Mouse (Mus musculus): Measurements from ENCODE around the gene Crim1. TPM values are rescaled to one million over a fixed set of nuclear protein-coding genes. Genes with fewer than 3 reads are reported as not detected.

Crim1 gene
- polyA plus RNA-seq, 1 experiment from 2014 or later: 3.6 TPM

DNA sequence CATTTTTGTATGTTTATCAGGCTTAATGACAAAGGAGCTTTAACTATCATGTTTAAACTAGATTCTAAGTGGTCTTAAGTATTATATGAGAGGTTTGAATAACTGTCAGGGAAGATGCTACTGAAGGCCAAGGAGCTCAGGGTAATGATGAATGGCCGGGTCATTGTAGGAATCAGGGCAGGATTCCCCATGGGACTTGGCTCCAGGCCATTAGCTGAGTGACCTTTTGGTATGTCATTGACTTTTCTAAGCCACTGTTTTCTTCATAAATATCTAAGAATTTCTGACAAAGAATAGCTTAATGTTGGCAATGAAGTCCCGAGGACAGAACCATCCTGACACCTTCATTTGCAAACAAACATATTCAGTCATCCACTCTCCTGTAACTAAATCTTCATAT is 66.2 kb downstream of the Crim1 start:
- no peaks in the 10 kb centered on the region for H3K9me3 ChIP-seq (replicated peaks; ENCODE audit: control insufficient read depth, low read length)
- no peaks in the 10 kb centered on the region for H3K4me1 ChIP-seq (ENCODE audit: control insufficient read depth, insufficient read depth, low read length)
- H3K36me3 ChIP-seq (ENCODE audit: control insufficient read depth, insufficient read depth, low read length): no peaks in the 10 kb centered on the region
- no peak overlapping the region for H3K4me3 ChIP-seq (ENCODE audit: low read depth, low read length)
- 96% methylated on average over 2 of the region's 2 CpGs for WGBS
- DNase-seq (ENCODE audit: low spot score): no peak
- H3K27me3 ChIP-seq (replicated peaks; ENCODE audit: control insufficient read depth, insufficient read depth, low read length): no peaks in the 10 kb centered on the region
- ATAC-seq: no peak
- H3K4me2 ChIP-seq (ENCODE audit: low read length): no peak overlapping the region
- H3K9ac ChIP-seq (ENCODE audit: low read length): no peak overlapping the region
- H3K27ac ChIP-seq (ENCODE audit: low read depth, low read length): no peak overlapping the region

DNA sequence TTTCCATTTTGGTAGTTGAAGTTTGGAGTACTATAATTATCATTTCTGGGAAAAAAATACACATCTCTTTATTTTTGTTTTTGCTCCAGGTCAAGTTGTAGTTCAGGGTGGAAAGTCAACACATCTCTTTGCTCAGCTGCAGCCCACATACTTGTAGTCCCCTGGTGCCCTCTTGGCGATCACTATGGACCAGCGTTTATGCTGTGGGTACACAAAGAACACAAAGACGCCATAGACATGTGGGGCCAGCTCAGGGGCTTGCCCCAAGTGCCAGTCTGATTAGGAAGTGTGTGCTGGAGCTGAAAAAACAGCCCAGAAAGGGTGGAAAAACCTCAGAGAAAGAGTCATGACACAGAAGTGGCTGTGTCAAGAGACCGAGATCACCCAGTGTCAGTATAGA is 68.5 kb downstream of the Crim1 start:
- ATAC-seq (no peak), DNase-seq (ENCODE audit: low spot score) (no peak)
- Histone ChIP-seq H3K4me1 (ENCODE audit: control insufficient read depth, insufficient read depth, low read length) (peaks cover 11% of the 10 kb centered on the region), H3K4me2 (ENCODE audit: low read length) (no peak overlapping the region), H3K9ac (ENCODE audit: low read length) (no peak overlapping the region), H3K27me3 (replicated peaks; ENCODE audit: control insufficient read depth, insufficient read depth, low read length) (no peaks in the 10 kb centered on the region), H3K27ac (ENCODE audit: low read depth, low read length) (no peak overlapping the region), H3K36me3 (ENCODE audit: control insufficient read depth, insufficient read depth, low read length) (no peaks in the 10 kb centered on the region), H3K9me3 (replicated peaks; ENCODE audit: control insufficient read depth, low read length) (no peaks in the 10 kb centered on the region), H3K4me3 (ENCODE audit: low read depth, low read length) (no peak overlapping the region)
- WGBS: 61% methylated on average over 4 of the region's 4 CpGs

DNA sequence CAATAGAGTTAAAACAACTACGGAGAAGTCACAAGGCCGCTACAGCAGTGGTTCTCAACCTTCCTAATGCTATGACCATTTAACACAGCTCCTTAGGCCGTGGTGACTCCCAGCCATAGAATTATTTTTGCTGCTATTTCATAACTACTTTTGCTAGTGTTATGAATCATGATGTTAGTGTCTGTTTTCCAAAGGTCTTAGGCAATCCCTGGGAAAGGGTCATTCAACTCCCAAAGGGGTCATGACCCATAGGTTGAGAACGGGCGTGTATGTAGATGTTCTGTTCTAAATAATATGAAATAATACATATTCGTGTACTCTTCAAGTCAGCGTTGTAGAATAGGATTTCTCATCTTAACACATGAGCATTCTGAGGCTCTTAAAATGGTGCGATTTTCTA is 69.3 kb downstream of the Crim1 start:
- ATAC-seq: no peak
- H3K27me3 ChIP-seq (replicated peaks; ENCODE audit: control insufficient read depth, insufficient read depth, low read length): no peaks in the 10 kb centered on the region
- no peak overlapping the region for H3K9ac ChIP-seq (ENCODE audit: low read length)
- peaks cover 15% of the 10 kb centered on the region for H3K4me1 ChIP-seq (ENCODE audit: control insufficient read depth, insufficient read depth, low read length)
- H3K4me3 ChIP-seq (ENCODE audit: low read depth, low read length): no peak overlapping the region
- H3K9me3 ChIP-seq (replicated peaks; ENCODE audit: control insufficient read depth, low read length): no peaks in the 10 kb centered on the region
- H3K36me3 ChIP-seq (ENCODE audit: control insufficient read depth, insufficient read depth, low read length): no peaks in the 10 kb centered on the region
- no peak overlapping the region for H3K4me2 ChIP-seq (ENCODE audit: low read length)
- DNase-seq (ENCODE audit: low spot score): no peak
- WGBS: 95% methylated on average over 8 of the region's 8 CpGs
- H3K27ac ChIP-seq (ENCODE audit: low read depth, low read length): no peak overlapping the region

DNA sequence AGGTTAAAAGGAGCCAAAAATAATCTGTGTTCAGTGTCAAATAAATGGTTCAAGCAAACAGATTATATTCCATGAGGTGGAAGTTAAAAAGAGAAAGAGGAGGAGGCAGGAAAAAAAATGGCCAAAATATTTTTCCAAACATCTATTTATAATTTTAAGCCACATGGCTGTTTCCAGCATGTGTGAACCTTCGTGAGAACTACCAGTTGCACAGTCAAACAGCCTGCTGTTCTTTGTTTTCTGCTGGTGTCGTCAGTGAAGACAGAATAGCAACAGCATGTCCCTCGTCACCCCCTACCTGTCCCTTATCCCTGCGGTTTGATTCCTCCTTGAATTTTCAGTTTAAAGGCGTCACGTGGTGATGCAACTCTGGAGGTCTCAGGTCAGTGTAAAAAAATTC is 70.0 kb downstream of the Crim1 start:
- no peaks in the 10 kb centered on the region for H3K27me3 ChIP-seq (replicated peaks; ENCODE audit: control insufficient read depth, insufficient read depth, low read length)
- peaks cover 19% of the 10 kb centered on the region for H3K4me1 ChIP-seq (ENCODE audit: control insufficient read depth, insufficient read depth, low read length)
- no peak overlapping the region for H3K4me2 ChIP-seq (ENCODE audit: low read length)
- no peak for ATAC-seq
- no peak overlapping the region for H3K9ac ChIP-seq (ENCODE audit: low read length)
- no peaks in the 10 kb centered on the region for H3K36me3 ChIP-seq (ENCODE audit: control insufficient read depth, insufficient read depth, low read length)
- no peak for DNase-seq (ENCODE audit: low spot score)
- H3K9me3 ChIP-seq (replicated peaks; ENCODE audit: control insufficient read depth, low read length): no peaks in the 10 kb centered on the region
- whole genome bisulfite sequencing: 80% methylated on average over 6 of the region's 6 CpGs
- H3K4me3 ChIP-seq (ENCODE audit: low read depth, low read length): no peak overlapping the region
- no peak overlapping the region for H3K27ac ChIP-seq (ENCODE audit: low read depth, low read length)

DNA sequence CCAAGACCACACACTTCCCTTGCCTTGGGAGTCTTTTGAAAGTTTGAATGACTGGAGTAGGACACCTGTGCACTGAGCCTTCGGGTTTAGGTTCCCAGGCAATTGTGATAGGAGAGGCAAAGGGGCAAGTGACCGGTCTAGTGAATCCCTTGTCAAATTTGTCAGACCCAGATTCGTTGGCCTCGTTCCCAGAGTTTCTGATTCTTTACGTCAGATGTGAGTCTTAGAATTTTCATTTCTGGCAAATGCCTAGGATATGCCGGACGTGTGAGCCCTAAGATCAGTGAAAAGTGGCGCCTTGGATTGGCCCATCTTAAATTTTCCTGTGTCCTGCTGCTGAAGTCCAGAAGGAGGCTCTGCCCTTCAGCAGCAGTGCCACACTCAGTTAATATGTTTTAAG is 71.7 kb downstream of the Crim1 start:
- DNase-seq (ENCODE audit: low spot score): no peak
- peaks cover 24% of the 10 kb centered on the region for H3K4me1 ChIP-seq (ENCODE audit: control insufficient read depth, insufficient read depth, low read length)
- ATAC-seq: no peak
- H3K4me2 ChIP-seq (ENCODE audit: low read length): no peak overlapping the region
- H3K9ac ChIP-seq (ENCODE audit: low read length): no peak overlapping the region
- no peaks in the 10 kb centered on the region for H3K9me3 ChIP-seq (replicated peaks; ENCODE audit: control insufficient read depth, low read length)
- H3K27ac ChIP-seq (ENCODE audit: low read depth, low read length): 0 out of 2 replicates have a peak overlapping the region, but pooled peaks have one; percentile 9
- no peak overlapping the region for H3K4me3 ChIP-seq (ENCODE audit: low read depth, low read length)
- 78% methylated on average over 8 of the region's 8 CpGs for WGBS
- no peaks in the 10 kb centered on the region for H3K36me3 ChIP-seq (ENCODE audit: control insufficient read depth, insufficient read depth, low read length)
- H3K27me3 ChIP-seq (replicated peaks; ENCODE audit: control insufficient read depth, insufficient read depth, low read length): no peaks in the 10 kb centered on the region

DNA sequence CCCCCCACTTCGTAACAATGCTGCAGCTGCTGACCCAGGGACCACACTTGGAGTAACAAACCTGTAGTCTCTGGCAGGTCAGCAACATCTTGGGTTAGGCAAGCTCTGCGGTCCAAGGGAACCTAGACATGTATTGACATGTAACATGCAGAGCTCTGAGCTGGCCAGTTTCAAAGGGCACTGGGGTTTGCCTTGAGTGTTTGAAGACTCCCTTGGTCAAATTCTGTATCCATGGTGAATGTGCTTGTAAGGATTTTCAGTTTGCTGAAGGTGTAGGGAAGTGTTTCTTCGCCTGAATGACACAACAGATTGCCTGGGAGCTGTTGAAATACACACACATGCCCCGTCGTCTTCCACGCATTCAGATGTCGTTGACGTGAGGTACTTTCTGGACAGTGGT is 72.1 kb downstream of the Crim1 start:
- WGBS: 67% methylated on average over 8 of the region's 8 CpGs
- Histone ChIP-seq H3K9me3 (replicated peaks; ENCODE audit: control insufficient read depth, low read length) (no peaks in the 10 kb centered on the region), H3K27ac (ENCODE audit: low read depth, low read length) (0 out of 2 replicates have a peak overlapping the region, but pooled peaks have one; percentile 9), H3K9ac (ENCODE audit: low read length) (no peak overlapping the region), H3K4me3 (ENCODE audit: low read depth, low read length) (no peak overlapping the region), H3K27me3 (replicated peaks; ENCODE audit: control insufficient read depth, insufficient read depth, low read length) (no peaks in the 10 kb centered on the region), H3K36me3 (ENCODE audit: control insufficient read depth, insufficient read depth, low read length) (no peaks in the 10 kb centered on the region), H3K4me2 (ENCODE audit: low read length) (no peak overlapping the region), H3K4me1 (ENCODE audit: control insufficient read depth, insufficient read depth, low read length) (peaks cover 24% of the 10 kb centered on the region)
- no peak for ATAC-seq
- no peak for DNase-seq (ENCODE audit: low spot score)

DNA sequence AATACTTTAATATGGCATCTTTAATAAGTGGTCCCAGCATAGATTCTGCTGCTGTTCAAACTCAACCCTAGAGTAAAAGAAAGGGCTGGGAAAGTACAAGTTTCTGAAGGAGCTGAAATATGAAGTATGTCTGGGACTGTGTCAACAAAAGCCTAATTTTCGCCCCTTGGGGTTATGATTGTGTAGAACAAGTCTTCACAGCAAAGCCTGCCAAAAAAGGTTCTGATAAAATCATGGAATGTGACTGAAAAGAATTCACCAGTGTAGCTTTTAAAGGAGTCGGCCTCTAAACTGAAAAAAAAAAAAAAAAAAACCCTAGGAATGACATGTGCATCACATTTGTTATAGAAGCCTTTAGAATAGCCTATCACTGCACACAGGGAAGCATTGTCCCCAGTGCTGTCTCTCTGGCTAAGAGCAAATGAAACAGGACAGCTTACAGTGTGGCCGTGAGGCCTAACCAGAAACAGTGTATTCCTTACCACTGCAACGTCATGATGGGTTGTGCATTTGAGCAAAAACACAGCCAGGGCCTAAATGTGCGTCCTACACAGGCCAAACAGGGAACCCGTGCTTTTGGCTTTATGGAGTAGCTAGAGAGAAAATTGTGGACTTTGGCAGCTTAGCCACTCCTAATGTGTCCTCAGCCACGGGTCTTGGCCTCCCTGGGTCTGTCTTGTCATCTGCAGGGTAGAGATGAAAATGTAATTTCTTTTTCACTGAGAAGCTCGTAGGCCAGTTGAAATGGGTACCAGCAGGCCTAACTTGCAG is 72.8 kb downstream of the Crim1 start:
- Histone ChIP-seq H3K9me3 (replicated peaks; ENCODE audit: control insufficient read depth, low read length) (no peaks in the 10 kb centered on the region), H3K9ac (ENCODE audit: low read length) (no peak overlapping the region), H3K4me1 (ENCODE audit: control insufficient read depth, insufficient read depth, low read length) (peaks cover 24% of the 10 kb centered on the region), H3K36me3 (ENCODE audit: control insufficient read depth, insufficient read depth, low read length) (no peaks in the 10 kb centered on the region), H3K27ac (ENCODE audit: low read depth, low read length) (no peak overlapping the region), H3K4me2 (ENCODE audit: low read length) (no peak overlapping the region), H3K27me3 (replicated peaks; ENCODE audit: control insufficient read depth, insufficient read depth, low read length) (no peaks in the 10 kb centered on the region), H3K4me3 (ENCODE audit: low read depth, low read length) (no peak overlapping the region)
- ATAC-seq (no peak), DNase-seq (ENCODE audit: low spot score) (no peak)
- WGBS: 70% methylated on average over 8 of the region's 8 CpGs

DNA sequence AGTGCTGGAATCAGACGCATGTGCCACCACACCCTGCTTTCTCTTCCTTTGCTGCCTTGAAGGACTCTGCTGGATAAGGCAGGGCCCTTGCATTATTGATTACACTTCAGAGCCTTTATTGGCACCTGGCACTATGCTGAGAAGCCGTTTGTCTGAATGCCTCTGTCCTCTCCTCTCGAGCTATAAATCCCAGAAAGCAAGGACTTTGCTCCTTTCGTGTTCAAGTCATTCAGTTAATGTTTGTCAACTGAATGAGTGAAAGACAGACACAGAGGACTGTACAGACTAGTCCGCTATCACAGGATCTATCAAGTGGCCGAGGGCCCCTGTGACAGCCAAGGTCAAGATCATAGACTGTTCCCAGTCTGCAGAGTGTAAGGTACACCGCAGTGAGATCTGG is 73.8 kb downstream of the Crim1 start:
- ATAC-seq (no peak), DNase-seq (ENCODE audit: low spot score) (no peak)
- Histone ChIP-seq H3K27me3 (replicated peaks; ENCODE audit: control insufficient read depth, insufficient read depth, low read length) (no peaks in the 10 kb centered on the region), H3K27ac (ENCODE audit: low read depth, low read length) (0 out of 2 replicates have a peak overlapping the region, but pooled peaks have one; percentile 9), H3K4me2 (ENCODE audit: low read length) (no peak overlapping the region), H3K9me3 (replicated peaks; ENCODE audit: control insufficient read depth, low read length) (no peaks in the 10 kb centered on the region), H3K9ac (ENCODE audit: low read length) (no peak overlapping the region), H3K4me1 (ENCODE audit: control insufficient read depth, insufficient read depth, low read length) (peaks cover 24% of the 10 kb centered on the region), H3K4me3 (ENCODE audit: low read depth, low read length) (no peak overlapping the region), H3K36me3 (ENCODE audit: control insufficient read depth, insufficient read depth, low read length) (no peaks in the 10 kb centered on the region)
- whole genome bisulfite sequencing: 83% methylated on average over 7 of the region's 7 CpGs
